Mouse (Mus musculus) liver, embryonic 12.5 days (tissue): Measurements from ENCODE around the gene Cpa4. TPM values are rescaled to one million over a fixed set of nuclear protein-coding genes. Genes with fewer than 3 reads are reported as not detected.
A peak's percentile ranks its signal among the peaks of the same experiment; 100 is the strongest.

Experiments used
- ATAC-seq: fragments of 200-750 bp; cut with Nextera tagmentation; 2 replicates; pipeline ENCODE4 v1.8.0; 2017; ENCODE audit warnings: moderate number of reproducible peaks, mild to moderate bottlenecking, moderate library complexity
- H3K27ac ChIP-seq: fragments of 300-500 bp; sonication (generic); 2 replicates; pipeline ENCODE4 v1.5.1; 2016; ENCODE audit warnings: mild to moderate bottlenecking
- H3K27me3 ChIP-seq: fragments of 300-500 bp; sonication (generic); replicated peaks from 2 replicates; pipeline ENCODE4 v1.6.1; 2016; ENCODE audit warnings: mild to moderate bottlenecking, moderate library complexity
- H3K36me3 ChIP-seq: fragments of 300-500 bp; sonication (generic); 2 replicates; pipeline ENCODE4 v1.6.1; 2016; ENCODE audit warnings: mild to moderate bottlenecking, moderate library complexity
- H3K4me1 ChIP-seq: fragments of 300-500 bp; sonication (generic); 2 replicates; pipeline ENCODE4 v1.6.1; 2016
- H3K4me2 ChIP-seq: fragments of 300-500 bp; sonication (generic); 2 replicates; pipeline ENCODE4 v1.6.1; 2016; ENCODE audit warnings: mild to moderate bottlenecking, moderate library complexity
- H3K4me3 ChIP-seq: fragments of 300-500 bp; sonication (generic); 2 replicates; pipeline ENCODE4 v1.5.1; 2016; ENCODE audit warnings: mild to moderate bottlenecking, moderate library complexity
- H3K9ac ChIP-seq: fragments of 300-500 bp; sonication (generic); 2 replicates; pipeline ENCODE4 v1.6.1; 2016; ENCODE audit warnings: mild to moderate bottlenecking, moderate library complexity
- H3K9me3 ChIP-seq: fragments of 300-500 bp; sonication (generic); replicated peaks from 2 replicates; pipeline ENCODE4 v1.6.1; 2016; ENCODE audit warnings: mild to moderate bottlenecking, moderate library complexity
- WGBS: fragments of 180-500 bp; shearing (Covaris S2); methylation state at CpG from one replicate; pipeline ENCODE4 v1.1.7; 2016; ENCODE audit not compliant: insufficient replicate concordance; 5-methylcytosine and 5-hydroxymethylcytosine counted together
- polyA plus RNA-seq: library from polyadenylated mRNA; unstranded; fragments of >200 nt; fragmentation: Nextera tagmentation; extraction: Ambion mirVana; gene quantifications from 2 replicates; pipeline ENCODE4 v1.2.1, GENCODE M21; 2016

Gene Cpa4
- polyA plus RNA-seq, 1 experiment from 2014 or later, result 0.12 TPM

DNA sequence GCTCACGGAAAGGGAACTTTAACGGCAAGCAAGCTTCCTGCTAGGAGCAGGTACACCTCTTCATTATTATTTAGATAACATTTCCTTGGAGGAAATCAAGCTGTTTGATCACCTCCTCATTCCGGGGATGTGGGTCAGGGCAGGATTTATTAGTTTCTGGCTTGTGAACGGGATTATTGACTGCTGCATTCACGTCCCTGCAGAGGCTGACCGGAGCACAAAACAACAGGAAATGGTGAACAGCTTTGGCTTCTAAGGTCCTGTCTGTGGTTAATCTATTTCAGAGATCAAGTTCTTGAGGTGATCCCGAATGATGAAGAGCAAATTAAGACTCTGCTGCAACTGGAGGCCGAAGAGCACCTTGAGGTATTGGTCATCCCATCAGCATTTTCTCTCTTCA, 24.3 kb upstream of the Cpa4 start:
- Histone ChIP-seq H3K9ac (no peak overlapping the region), H3K36me3 (no peaks in the 10 kb centered on the region), H3K9me3 (no peaks in the 10 kb centered on the region), H3K4me3 (no peak overlapping the region), H3K27me3 (peaks cover 70% of the 10 kb centered on the region), H3K27ac (no peak overlapping the region), H3K4me2 (no peak overlapping the region), H3K4me1 (peaks cover 13% of the 10 kb centered on the region)
- no peak for ATAC-seq
- 21% methylated on average over 8 of the region's 8 CpGs for WGBS

DNA sequence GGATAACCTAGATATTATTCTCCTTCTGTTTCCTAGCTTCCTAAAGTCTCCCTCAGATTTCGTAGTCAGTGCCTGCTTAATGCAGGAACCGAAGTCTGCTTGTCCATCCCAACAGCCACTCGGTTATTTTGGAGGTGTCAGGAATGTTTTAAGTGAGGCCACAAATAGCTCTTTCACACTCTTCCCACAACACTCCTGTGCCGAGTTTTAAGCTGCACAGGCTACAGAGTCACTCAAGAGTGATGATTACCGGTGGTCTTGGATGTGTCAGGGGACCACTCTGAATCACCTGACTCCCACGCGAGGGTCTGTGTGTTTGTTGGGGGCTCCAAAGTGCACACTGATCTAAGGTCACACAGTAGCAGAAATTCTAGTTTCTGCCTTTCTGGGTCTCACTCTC, 22.5 kb upstream of the Cpa4 start:
- Histone ChIP-seq H3K9ac (no peak overlapping the region), H3K27me3 (peaks cover 81% of the 10 kb centered on the region)

DNA sequence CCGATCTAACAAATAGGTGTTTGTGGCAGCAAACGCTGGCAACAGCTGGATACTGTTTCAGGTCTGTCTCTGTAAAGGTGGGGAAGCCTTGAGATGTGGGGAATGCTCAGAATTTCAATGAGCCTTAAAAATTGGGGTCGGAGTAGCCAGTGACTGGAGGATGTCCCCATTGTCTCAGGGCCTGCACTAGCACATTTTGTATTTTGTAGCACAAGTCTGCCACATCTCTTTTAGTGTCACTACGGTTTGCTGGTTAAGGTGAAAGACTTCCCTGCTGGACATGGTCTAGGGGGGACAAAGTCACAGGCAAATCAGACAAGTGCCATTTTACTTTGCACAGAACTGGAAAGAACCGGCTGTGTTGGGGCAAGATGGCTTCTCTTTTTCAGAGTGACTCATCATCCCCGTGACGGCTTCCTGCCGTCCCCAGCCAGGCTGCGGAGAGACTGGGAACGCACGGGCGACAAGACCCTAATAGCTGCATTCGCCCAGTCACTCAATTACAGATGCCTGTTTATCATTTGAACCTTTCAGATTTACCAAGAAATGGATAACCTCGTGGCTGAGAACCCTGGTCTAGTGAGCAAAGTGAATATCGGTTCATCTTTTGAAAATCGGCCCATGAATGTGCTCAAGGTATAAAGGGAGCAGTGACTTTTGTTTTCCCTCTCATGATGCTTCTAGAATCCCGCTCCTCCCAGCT, 21.4 kb upstream of the Cpa4 start:
- Histone ChIP-seq H3K9me3 (no peaks in the 10 kb centered on the region), H3K36me3 (no peaks in the 10 kb centered on the region), H3K4me2 (peak overlapping the region; percentile 52), H3K27ac (peak overlapping the region; percentile 27; the same call in 1 of the 2 replicates), H3K27me3 (peaks cover 83% of the 10 kb centered on the region), H3K9ac (no peak overlapping the region), H3K4me3 (0 out of 2 replicates have a peak overlapping the region, but pooled peaks have one; percentile 17), H3K4me1 (peaks cover 11% of the 10 kb centered on the region; the same call in 1 of the 2 replicates)
- WGBS, result 14% methylated on average over 17 of the region's 17 CpGs
- ATAC-seq, result no peak

More for the DNA sequence above, 22.5 kb upstream of the Cpa4 start:
- Histone ChIP-seq H3K27ac (no peak overlapping the region), H3K36me3 (no peaks in the 10 kb centered on the region), H3K4me3 (no peak overlapping the region), H3K4me2 (no peak overlapping the region), H3K9me3 (no peaks in the 10 kb centered on the region), H3K4me1 (peaks cover 16% of the 10 kb centered on the region)
- 66% methylated on average over 7 of the region's 7 CpGs for WGBS
- ATAC-seq, result no peak

GRCm38 (mm10) chr6:30547274-30547645, 20.9 kb upstream of the Cpa4 start:
- Histone ChIP-seq H3K4me3 (0 out of 2 replicates have a peak overlapping the region, but pooled peaks have one; percentile 17), H3K4me1 (peaks cover 7% of the 10 kb centered on the region; the same call in 1 of the 2 replicates)
- ATAC-seq, result no peak

DNA sequence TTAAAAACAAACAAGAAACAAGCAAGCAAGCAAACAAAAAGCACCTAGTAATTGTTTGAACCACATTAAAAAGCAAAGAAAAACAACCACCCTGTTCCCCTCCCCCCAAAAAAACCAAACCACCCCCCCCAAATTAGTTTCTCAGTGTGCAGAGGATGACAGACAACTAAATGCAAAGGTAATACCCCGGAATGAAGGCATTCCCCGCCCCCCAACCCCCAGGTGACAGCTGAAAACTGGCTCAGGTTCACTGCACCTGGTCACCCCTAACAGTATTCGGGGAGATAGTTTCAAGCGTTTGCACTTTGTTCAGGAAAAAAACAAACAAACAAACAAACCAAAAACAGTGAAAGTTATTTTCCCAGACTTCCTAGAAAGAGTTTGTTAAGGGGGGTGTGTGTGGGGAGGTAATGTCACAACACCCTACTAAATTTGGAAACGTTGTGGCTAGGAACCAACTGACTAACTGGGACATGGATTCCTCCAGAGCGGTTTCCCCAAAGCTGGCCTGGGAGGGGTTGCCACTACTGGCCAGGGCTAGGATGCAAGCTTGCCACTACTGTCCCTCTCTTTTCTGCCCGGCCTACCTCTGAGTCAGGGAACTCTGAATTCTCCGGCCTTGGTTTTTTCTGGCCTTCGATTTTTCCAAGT, 20.4 kb upstream of the Cpa4 start:
- no peaks in the 10 kb centered on the region for H3K9me3 ChIP-seq
- H3K4me1 ChIP-seq, result 0 out of 2 replicates have a peak, but pooled peaks cover 3% of the 10 kb centered on the region
- H3K9ac ChIP-seq, result no peak overlapping the region
- H3K4me3 ChIP-seq, result no peak overlapping the region
- H3K4me2 ChIP-seq, result peak overlapping the region; percentile 52
- H3K27me3 ChIP-seq, result peaks cover 84% of the 10 kb centered on the region
- no peak for ATAC-seq
- no peaks in the 10 kb centered on the region for H3K36me3 ChIP-seq
- 25% methylated on average over 9 of the region's 9 CpGs for WGBS
- H3K27ac ChIP-seq, result no peak overlapping the region

More at GRCm38 (mm10) chr6:30547274-30547645, 20.9 kb upstream of the Cpa4 start:
- Histone ChIP-seq H3K4me2 (peak overlapping the region; percentile 52), H3K27me3 (peaks cover 83% of the 10 kb centered on the region), H3K9ac (no peak overlapping the region), H3K36me3 (no peaks in the 10 kb centered on the region), H3K27ac (no peak overlapping the region; the same call in 1 of the 2 replicates), H3K9me3 (no peaks in the 10 kb centered on the region)
- under 1% methylated on average over 17 of the region's 17 CpGs for WGBS

DNA sequence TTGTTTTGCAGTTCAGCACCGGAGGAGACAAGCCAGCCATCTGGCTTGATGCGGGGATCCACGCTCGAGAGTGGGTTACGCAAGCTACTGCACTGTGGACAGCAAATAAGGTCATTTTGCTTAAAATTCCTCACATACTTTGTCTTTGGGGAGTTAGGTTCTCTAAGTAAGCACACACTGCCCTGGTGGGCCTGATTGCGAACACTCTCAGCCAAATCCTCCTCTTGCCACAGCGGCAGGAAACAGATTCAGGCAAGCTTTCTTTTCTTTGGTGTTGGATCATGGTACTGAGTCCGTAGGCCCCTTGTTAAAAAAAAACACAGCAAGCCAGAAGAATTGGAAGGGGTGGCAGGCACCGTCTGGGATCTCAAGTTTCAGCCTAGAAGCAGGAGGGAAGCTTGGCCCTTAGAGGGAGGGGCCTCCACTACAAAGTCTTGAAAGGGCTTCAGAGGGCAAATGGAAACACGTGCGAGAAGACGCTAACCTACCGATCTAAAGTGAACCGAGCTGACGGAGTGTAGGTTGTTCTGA, 18.9 kb upstream of the Cpa4 start:
- Histone ChIP-seq H3K4me2 (no peak overlapping the region), H3K36me3 (no peaks in the 10 kb centered on the region), H3K9ac (no peak overlapping the region), H3K27ac (no peak overlapping the region; the same call in 1 of the 2 replicates), H3K4me1 (0 out of 2 replicates have a peak, but pooled peaks cover 3% of the 10 kb centered on the region), H3K4me3 (no peak overlapping the region), H3K9me3 (no peaks in the 10 kb centered on the region), H3K27me3 (peaks cover 92% of the 10 kb centered on the region)
- ATAC-seq, result no peak
- WGBS, result 11% methylated on average over 15 of the region's 15 CpGs

- 0 out of 2 replicates have a peak, but pooled peaks cover 3% of the 10 kb centered on the region for H3K4me1 ChIP-seq
- no peak overlapping the region for H3K4me2 ChIP-seq
- no peak for ATAC-seq
- peaks cover 84% of the 10 kb centered on the region for H3K27me3 ChIP-seq
- no peak overlapping the region for H3K9ac ChIP-seq
- no peak overlapping the region for H3K4me3 ChIP-seq
- no peaks in the 10 kb centered on the region for H3K9me3 ChIP-seq
- WGBS, result 39% methylated on average over 7 of the region's 7 CpGs
- H3K27ac ChIP-seq, result no peak overlapping the region
- H3K36me3 ChIP-seq, result no peaks in the 10 kb centered on the region
Observed at GRCm38 (mm10) chr6:30550496-30551192, 17.5 kb upstream of the Cpa4 start.

GRCm38 (mm10) chr6:30551193-30551515, 17.0 kb upstream of the Cpa4 start:
- no peak overlapping the region for H3K27ac ChIP-seq
- 0 out of 2 replicates have a peak, but pooled peaks cover 3% of the 10 kb centered on the region for H3K4me1 ChIP-seq
- ATAC-seq, result no peak

DNA sequence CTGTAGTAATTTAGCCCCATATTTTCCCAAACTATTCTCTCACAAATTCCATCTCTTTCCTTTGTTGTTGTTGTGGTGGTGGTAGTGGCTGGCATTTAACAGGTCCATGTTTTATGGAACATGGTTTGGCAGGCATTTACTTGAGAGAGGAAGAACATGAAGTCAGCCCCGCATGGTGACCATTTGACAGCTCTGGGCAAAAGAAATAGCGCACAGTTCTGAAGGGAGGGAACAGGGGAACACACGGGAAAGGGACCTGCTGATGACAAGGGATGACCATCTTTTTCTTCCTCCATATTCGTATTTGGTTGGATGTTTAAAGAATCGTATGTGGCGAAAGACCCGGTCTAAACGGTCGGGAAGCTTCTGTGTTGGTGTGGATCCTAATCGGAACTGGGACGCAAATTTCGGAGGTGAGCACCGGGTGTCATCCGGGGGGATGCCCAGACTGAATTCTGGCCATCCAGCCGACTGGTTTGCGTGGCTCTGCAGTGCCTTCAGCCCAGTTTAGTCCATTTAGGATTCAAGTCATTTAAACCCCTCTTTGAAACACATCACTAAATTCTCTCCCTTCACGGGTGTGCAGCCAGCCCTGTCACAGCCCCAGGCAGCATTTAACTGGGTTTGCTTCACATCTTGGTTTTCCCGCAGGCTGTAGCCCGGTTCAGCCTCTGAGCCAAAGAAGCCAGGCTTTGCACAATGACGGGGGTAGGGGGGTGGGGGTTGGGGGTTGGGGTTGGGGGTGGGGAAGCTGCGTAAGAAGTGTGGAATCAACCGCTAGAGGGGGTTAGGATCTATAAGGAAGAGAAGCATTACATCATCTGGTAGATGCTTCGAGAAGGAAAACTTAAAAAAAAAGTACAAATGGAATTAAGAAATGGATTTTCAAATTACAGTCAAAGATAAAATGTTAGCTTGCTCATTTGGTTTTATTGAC, 16.3 kb upstream of the Cpa4 start:
- WGBS, result 24% methylated on average over 23 of the region's 23 CpGs
- Histone ChIP-seq H3K9ac (no peak overlapping the region), H3K4me1 (0 out of 2 replicates have a peak, but pooled peaks cover 3% of the 10 kb centered on the region), H3K4me2 (0 out of 2 replicates have a peak overlapping the region, but pooled peaks have one; percentile 11), H3K36me3 (no peaks in the 10 kb centered on the region), H3K27me3 (peaks cover 73% of the 10 kb centered on the region), H3K27ac (no peak overlapping the region), H3K4me3 (no peak overlapping the region), H3K9me3 (no peaks in the 10 kb centered on the region)
- no peak for ATAC-seq

More at GRCm38 (mm10) chr6:30551193-30551515, 17.0 kb upstream of the Cpa4 start:
- H3K4me3 ChIP-seq, result no peak overlapping the region
- H3K4me2 ChIP-seq, result no peak overlapping the region
- no peak overlapping the region for H3K9ac ChIP-seq
- H3K9me3 ChIP-seq, result no peaks in the 10 kb centered on the region
- H3K27me3 ChIP-seq, result peaks cover 79% of the 10 kb centered on the region
- H3K36me3 ChIP-seq, result no peaks in the 10 kb centered on the region

DNA sequence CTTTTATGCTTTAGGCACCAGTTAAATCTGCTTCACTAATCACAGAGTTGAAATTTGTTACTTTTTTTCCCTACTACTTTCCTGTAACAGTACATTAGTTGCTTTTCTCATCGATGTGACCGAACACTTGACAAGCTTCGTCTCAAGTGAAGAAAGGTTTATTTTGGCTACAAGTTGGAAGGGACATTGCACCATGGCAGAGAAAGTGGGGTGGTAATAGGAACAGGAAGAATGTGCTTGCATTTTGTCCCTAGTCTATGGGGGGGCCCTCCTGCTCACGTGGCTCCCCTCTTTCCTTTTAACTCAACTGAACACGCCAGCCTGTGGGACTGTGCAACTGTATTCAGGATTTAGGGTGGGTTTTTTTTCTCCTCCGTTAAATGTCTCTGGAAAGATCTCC, 15.5 kb upstream of the Cpa4 start:
- H3K9me3 ChIP-seq, result no peaks in the 10 kb centered on the region
- H3K9ac ChIP-seq, result no peak overlapping the region
- H3K27ac ChIP-seq, result no peak overlapping the region
- no peak overlapping the region for H3K4me3 ChIP-seq
- WGBS, result 43% methylated on average over 6 of the region's 6 CpGs
- H3K4me2 ChIP-seq, result no peak overlapping the region
- H3K4me1 ChIP-seq, result 0 out of 2 replicates have a peak, but pooled peaks cover 3% of the 10 kb centered on the region
- ATAC-seq, result no peak
- no peaks in the 10 kb centered on the region for H3K36me3 ChIP-seq
- H3K27me3 ChIP-seq, result peaks cover 66% of the 10 kb centered on the region

DNA sequence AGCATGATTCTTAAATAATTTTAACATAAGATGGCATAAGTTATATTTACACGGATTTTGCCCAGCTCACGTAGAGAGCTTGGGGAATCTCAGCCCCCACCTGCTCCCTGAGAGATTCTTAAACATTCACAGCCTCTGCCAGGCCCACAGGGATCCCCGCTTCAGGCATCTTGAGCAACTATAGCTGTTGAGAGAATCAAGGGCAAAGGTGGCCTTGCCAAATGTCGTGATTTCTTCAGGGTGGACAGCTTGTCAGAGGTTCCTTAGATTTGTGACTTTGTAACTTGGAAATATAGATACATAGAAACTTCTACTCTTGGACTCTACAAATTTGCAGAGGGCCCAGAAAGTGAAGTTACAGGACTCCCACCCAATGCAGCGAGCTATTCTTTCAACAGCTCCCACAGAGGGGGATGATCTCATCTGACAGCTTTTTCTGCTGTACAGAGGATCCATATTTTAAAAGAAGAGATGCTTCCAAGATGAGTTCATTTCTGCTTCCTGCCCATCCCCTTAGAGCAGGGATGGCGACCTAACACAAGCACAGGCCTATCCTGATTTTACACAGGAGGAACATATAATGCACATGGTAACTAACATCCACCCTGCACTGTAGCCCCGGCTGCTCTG, 14.7 kb upstream of the Cpa4 start:
- H3K4me1 ChIP-seq, result 0 out of 2 replicates have a peak, but pooled peaks cover 3% of the 10 kb centered on the region
- H3K9me3 ChIP-seq, result no peaks in the 10 kb centered on the region
- no peak overlapping the region for H3K4me2 ChIP-seq
- WGBS, result 66% methylated on average over 7 of the region's 7 CpGs
- ATAC-seq, result no peak
- no peak overlapping the region for H3K9ac ChIP-seq
- H3K4me3 ChIP-seq, result no peak overlapping the region
- peaks cover 57% of the 10 kb centered on the region for H3K27me3 ChIP-seq
- no peak overlapping the region for H3K27ac ChIP-seq
- H3K36me3 ChIP-seq, result no peaks in the 10 kb centered on the region
